Mouse (Mus musculus) left cerebral cortex, postnatal 4 days (tissue): ENCODE results near the gene A1cf. TPM values are rescaled to one million over a fixed set of nuclear protein-coding genes. Genes with fewer than 3 reads are reported as not detected.

Experiments
- DNase-seq: peaks from one replicate; pipeline ENCODE4 v3.0.0-alpha.2; 2022
- intact Hi-C: fragments of 180-260 bp; cut with DNase I; formaldehyde crosslinking; loops from one replicate; pipeline ENCODE4 v1.15.1; 2025
- total RNA-seq, 2 experiments: library from RNA; stranded (reverse); gene quantifications; 2 replicates each; pipeline ENCODE4 v1.2.3; 2021

A1cf gene
- total RNA-seq, 2 experiments from 2014 or later = not detected

DNA sequence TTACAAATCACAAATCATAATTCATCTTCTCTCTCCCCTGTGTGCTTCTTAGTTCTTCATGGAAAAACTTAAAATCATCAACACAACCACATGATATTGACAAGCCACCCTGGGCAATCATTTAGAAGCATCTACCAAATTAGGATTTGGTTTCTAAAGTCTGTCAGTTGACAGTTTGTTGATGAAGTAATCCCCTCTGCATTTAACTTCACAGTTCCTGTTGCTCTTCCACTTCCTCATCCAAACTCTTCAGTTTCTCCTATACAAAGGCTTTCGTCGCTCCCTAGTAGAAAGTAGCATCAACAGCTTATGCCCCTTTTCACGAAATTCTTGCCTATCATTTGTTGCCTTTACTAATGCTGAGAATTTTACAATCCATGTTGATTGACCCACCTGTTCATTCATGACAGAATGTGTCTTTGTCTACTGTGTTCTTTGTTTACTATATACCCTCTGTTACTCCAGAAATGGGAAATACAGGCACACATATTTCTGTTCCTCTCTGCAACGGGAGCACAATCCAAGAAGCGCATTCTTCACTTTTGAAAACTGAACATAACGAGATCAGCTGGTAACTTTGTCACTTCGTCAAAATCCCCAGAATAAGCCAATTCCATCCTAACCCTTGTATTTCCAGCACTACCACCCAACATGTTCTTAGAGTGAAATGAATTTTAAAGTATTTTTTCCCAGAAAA, 82.4 kb downstream of the A1cf start:
- DNase-seq = no peak
- intact Hi-C loops = no loop called here

DNA sequence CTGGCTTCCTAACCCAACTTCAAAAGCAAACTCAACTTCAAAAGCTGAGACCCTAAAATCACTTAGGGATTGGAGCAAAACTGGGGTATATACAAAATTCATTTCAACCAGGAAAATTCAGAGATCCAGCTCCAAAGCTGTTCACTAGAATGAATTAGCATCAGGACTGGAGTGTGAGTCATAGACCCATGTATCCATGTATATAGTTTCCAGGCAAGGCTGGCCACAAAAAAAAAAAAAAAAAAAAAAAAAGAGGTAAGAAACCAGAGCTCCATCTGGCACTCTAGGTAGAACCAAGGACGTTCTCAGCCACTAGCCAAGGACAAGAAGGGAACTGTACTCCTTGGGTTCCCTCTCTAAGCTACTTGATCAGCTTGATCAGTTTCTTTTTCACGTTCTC, 85.2 kb downstream of the A1cf start:
- intact Hi-C loops = no loop called here
- DNase-seq = no peak

DNA sequence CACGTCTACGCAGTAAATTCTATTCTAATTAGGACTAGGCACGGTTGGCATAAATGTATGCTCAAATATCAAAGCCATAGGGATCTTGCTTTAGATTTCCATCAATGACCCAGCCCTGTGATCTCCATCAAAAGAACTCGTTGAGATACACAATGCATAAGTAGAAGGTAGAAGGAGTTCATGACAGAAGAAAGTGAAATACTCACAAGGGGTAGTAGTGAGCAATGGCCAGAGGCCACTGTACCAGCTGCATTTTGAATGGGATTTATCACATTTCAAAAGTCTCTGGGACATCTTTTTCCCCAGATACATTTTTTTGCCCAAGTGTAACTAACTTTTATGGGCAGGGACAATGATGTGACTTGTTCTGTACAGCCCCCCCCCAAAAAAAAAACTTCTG, 85.7 kb downstream of the A1cf start:
- intact Hi-C loops = no loop called here

DNA sequence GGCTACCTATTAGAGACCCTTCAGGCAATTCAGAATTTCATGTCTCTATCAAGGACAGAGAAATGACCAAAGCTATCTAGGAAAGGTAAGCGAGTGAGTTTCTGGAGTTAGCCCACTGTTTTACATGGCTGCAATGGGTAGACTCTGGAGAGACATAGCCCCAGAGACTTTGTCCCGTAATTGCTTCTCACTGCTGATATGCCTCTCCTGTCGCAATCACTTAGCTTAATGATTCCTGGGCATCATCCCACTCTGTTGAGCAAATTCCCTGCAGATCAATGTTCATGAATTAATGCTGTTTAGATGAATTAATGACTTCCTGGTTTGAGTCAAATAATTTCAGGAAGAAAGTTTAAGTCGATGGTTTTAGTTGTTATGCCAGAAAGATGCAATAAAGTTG, 86.1 kb downstream of the A1cf start:
- DNase-seq = no peak
- intact Hi-C loops = no loop called here

More for the DNA sequence above, 85.7 kb downstream of the A1cf start:
- DNase-seq = no peak

DNA sequence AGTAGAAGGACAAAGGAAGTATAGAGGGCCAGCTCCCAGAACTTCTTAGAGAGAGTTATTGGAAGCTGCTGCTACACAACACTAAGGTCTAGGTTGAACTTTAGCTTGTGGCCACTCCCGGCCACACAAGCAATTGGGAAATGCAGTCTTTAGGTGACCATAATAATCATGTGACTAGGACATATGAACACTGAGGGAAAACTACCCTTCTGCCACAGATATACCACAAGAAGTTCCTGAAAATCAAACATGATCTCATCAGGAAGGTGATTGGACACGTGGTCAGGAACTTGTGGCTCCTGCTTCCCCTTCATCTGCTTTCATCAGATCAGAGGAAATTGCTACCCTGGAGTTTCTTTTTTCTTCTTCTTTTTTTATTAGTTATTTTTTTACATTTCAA, 87.8 kb downstream of the A1cf start:
- no peak for DNase-seq
- intact Hi-C loops = no loop called here

DNA sequence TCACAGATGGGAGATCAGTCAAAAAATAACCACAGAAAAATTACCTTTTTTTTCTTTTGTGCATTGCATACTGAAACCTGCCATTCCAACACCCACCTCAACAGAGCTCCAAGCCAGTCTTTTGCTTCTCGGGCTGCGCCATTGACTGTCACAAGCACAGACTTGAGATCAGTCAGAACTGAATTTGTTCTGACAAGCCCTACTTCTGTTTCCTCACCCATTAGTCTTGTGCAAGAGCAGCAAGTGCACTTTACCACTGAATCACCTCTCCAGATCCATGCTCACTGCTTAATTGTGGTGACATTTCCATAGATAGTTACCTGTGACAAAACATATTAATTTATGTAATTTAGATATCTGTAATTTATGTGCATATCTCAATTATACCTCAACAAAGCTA, 91.9 kb downstream of the A1cf start:
- no peak for DNase-seq
- intact Hi-C loops = no loop called here

DNA sequence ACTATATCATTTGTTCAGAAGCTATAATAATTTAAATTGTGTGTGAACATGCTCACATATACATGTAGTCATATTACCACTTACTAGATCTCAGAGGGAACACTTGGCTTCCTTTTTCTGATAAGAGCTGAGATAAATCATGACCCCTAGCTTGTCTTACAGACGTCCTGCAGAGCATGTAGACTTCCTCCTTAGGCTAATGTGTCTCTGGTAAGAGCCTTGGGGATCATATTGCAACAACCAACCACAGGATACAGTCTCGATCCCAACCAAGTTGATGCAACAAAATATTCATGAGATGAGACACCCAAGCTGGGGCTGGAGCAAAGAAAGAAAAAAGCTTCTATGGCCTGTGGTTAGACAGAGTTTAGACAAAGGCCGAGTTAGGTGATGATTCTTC, 94.6 kb downstream of the A1cf start:
- intact Hi-C loops = no loop called here

DNA sequence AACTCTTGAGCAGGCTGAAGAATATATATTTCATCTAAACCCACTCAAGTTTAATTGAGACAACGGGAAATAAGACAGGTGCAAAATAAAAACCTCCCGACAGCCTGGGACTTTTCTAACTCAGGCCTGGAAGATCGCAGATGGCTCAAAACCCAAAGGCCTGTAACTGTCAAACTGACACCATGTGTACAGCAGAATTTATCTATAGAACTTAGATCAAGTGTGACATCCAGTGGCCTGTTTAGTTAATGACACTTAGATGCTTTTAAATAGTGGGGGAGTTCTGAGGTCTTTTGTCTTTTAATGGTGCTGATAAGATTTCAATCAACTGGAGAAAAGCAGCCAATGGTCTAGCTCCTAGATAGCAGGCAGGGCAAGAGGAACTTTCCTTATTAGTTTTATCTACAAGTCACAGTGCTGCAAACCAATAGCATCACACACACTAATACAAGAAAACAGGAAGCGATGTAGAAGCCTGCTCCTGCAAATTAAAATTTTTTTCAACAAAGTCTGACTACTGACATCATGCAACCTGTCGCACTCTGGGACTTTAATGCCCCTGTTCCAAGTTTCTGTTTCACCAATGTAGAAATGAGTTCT, 99.5 kb downstream of the A1cf start:
- DNase-seq = no peak
- intact Hi-C loops = no loop called here

More for the DNA sequence above, 94.6 kb downstream of the A1cf start:
- no peak for DNase-seq

DNA sequence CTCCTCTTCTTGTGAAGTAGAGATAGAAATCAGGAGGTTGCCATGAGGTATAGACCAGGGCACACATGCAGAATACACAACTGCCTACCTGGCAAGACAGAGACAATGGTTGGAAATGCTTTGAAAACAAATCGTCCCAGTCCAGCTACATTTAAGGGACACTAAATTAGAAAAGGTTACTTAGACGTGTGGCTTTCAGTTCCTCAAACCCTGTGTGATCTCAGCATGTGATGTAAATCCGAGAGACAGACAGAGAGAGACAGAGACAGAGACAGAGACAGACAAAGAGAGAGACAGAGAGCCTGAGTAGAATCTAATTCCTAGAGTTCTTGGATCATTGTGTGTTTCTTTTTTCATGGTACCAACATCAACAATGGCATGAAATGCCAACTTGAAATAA, 102.8 kb downstream of the A1cf start:
- DNase-seq = no peak
- intact Hi-C loops = loop anchor here (5.0 kb wide), 2 partner anchors 516 to 721 kb away; partner anchors contain the start of gene Minpp1

DNA sequence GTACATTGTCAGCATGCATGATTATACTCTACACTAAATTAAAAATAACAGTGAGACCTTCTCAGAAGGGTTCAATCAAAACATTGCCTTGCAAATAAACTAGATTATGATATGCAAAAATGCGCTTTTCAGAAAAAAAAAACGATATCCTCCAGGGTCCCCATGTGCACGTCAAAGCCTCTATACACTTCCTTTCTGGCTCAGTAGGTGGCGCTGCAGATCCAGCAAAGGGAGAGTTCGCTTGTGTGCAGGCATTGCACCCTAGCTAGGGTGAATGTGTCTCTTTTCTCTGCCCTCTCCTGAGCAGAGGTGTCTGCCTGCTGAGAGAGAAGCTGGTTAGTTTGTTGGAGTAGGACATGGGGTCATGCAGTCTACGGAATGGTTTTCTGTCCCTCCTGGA, 103.4 kb downstream of the A1cf start:
- intact Hi-C loops = loop anchor here (5.0 kb wide), 2 partner anchors 515 to 720 kb away; partner anchors contain the start of gene Minpp1

DNA sequence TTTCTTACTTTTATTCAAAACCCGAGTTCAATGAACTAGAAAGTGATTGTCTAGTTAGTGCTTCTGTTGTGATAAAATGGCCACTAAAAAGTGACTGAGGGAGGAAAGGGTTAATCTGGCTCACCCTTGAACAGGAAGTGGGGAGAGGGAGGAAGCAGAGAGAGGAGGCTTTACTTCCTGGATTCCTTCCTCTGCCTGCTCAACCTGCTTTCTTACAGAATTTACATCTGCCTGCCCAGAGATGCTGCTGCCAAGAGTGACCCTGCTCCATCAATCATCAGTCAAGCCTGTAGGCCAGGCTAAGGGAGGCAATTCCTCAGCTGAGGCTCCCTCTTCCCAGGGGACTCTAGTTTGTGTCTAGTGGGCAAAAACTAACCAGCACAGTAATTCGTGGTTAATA, 107.3 kb downstream of the A1cf start:
- intact Hi-C loops = loop anchor here (5.0 kb wide), 1 partner anchor 411 kb away; the partner anchor contains the start of gene Sgms1
- DNase-seq = no peak

More for the DNA sequence above, 103.4 kb downstream of the A1cf start:
- DNase-seq = peak; percentile 84

DNA sequence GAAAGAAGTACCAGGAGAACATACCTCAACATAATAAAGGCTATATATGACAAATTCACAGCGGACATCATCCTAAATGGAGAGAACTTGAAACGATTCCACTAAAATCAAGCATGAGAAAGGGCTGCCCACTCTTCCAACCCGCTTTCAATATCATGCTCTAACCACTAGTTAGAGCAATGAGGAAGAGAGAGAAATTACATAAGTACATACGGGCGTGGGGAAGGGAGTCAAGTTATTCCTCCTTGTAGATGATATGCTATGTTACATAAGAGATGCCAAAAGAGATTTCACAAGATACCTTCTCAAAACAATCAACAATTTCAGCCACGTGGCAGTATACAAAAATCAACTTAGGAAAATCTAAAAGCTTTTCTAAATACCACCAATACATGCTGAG, 122.5 kb downstream of the A1cf start:
- DNase-seq = no peak
- intact Hi-C loops = no loop called here

DNA sequence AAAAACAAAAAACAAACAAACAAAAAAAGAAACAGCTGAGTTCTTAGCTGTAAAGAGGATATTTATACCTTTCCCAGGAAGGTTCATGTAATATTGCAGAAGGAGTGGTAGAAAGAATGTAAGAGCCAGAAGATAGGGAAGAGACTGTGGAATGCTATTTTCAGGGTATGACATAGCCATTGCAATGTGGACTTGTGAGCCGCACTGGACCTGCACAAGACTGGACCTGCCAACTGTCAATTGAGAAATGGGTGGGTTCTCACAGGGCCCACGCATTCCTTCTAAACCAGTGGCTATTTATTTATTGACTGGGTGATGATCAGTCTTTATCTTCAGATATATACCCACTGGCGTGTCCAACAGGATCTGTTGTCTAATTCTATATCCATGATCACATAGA, 128.4 kb downstream of the A1cf start:
- DNase-seq = no peak
- intact Hi-C loops = no loop called here

Other genes starting within 250 kb of the A1cf start
- 10 to 100 TPM; 13.5 to 15.5 TPM for gene Prkg1, start 103.7 kb upstream of the A1cf start, total RNA-seq
- 1 to 10 TPM; 2.1 to 2.9 TPM for gene Asah2, start 239.4 kb downstream of the A1cf start, total RNA-seq